Comparison of ENCODE assay signal across 32 mouse cellular contexts in genomic region chr3:101672943-101673342, GRCm38 (mm10).
"Had no signal": no experiment of that assay in that cellular context is flagged by ENCODE, and none has a peak within 500 bp of the region (broad histone marks: within the 10 kb centered on the region; RNA-seq: fewer than 3 reads in every experiment).

No protein-coding gene starts in this region.

- H3K4me2 ChIP-seq: heart, embryonic 11.5 days; heart, embryonic 12.5 days; heart, embryonic 13.5 days; heart, embryonic 15.5 days; hindbrain, embryonic 12.5 days; hindbrain, embryonic 13.5 days; hindbrain, embryonic 14.5 days; hindbrain, embryonic 15.5 days; intestine, embryonic 15.5 days; kidney, embryonic 15.5 days had no signal

- DNase-seq: heart, adult 18-20 months; heart, adult 2 months; heart, postnatal 10 days; heart, postnatal 14 days; heart, postnatal 36 days; heart, postnatal 4 days; kidney, adult 11 months; kidney, adult 18-20 months; kidney, postnatal 10 days; kidney, postnatal 25 days; kidney, postnatal 4 days; layer of hippocampus, adult 9-11 months; layer of hippocampus, postnatal 36 days had no signal

- H3K27ac ChIP-seq: heart, adult 2 months; heart, embryonic 10.5 days; heart, embryonic 13.5 days; heart, embryonic 15.5 days; hindbrain, embryonic 10.5 days; hindbrain, embryonic 12.5 days; hindbrain, embryonic 13.5 days; hindbrain, embryonic 14.5 days; hindbrain, embryonic 15.5 days; hindbrain, postnatal 0 days; intestine, embryonic 15.5 days; kidney, embryonic 15.5 days; kidney, postnatal 0 days; layer of hippocampus, adult 2 months had no signal

- H3K9me3 ChIP-seq: heart, embryonic 10.5 days; heart, embryonic 12.5 days; heart, embryonic 13.5 days; heart, embryonic 15.5 days; hindbrain, embryonic 10.5 days; hindbrain, embryonic 12.5 days; hindbrain, embryonic 13.5 days; hindbrain, embryonic 15.5 days; intestine, embryonic 15.5 days; kidney, embryonic 15.5 days had no signal

- H3K27me3 ChIP-seq: heart, embryonic 12.5 days; heart, embryonic 13.5 days; heart, embryonic 15.5 days; hindbrain, embryonic 12.5 days; hindbrain, embryonic 13.5 days; hindbrain, embryonic 15.5 days; intestine, embryonic 15.5 days; kidney, embryonic 15.5 days had no signal

- ATAC-seq: hindbrain, embryonic 16.5 days; hindbrain, postnatal 0 days; inflammation-experienced regulatory T-cells, adult 6 months; intestine, embryonic 15.5 days; intestine, embryonic 16.5 days; intestine, postnatal 0 days had no signal

- H3K4me1 ChIP-seq: hindbrain, embryonic 12.5 days; hindbrain, embryonic 15.5 days had no signal

- H3K4me3 ChIP-seq: heart, adult 2 months; heart, embryonic 10.5 days; heart, embryonic 12.5 days; heart, embryonic 13.5 days; heart, embryonic 15.5 days; hindbrain, embryonic 10.5 days; hindbrain, embryonic 12.5 days; hindbrain, embryonic 13.5 days; hindbrain, embryonic 15.5 days; intestine, embryonic 15.5 days; kidney, embryonic 15.5 days; layer of hippocampus, adult 2 months had no signal

- H3K9ac ChIP-seq: heart, embryonic 12.5 days; heart, embryonic 13.5 days; heart, embryonic 15.5 days; hindbrain, embryonic 12.5 days; hindbrain, embryonic 13.5 days; hindbrain, embryonic 14.5 days; hindbrain, embryonic 15.5 days; intestine, embryonic 15.5 days; kidney, embryonic 15.5 days had no signal

- H3K36me3 ChIP-seq: heart, embryonic 10.5 days; heart, embryonic 12.5 days; heart, embryonic 13.5 days; heart, embryonic 15.5 days; hindbrain, embryonic 10.5 days; hindbrain, embryonic 12.5 days; hindbrain, embryonic 13.5 days; hindbrain, embryonic 15.5 days; intestine, embryonic 15.5 days; kidney, embryonic 15.5 days had no signal
